Mouse (Mus musculus): ENCODE measurements around the gene Fcgr3. TPM values are rescaled to one million over a fixed set of nuclear protein-coding genes. Genes with fewer than 3 reads are reported as not detected.
"Not testable (repeated sequence)": the region's sequence is repeated elsewhere in the genome, so short reads cannot be mapped to it uniquely, and the experiment has no call there.

The Fcgr3 gene
- total RNA-seq, 4 experiments from 2014 or later, result 11.4 to 29.7 (median 23.1) TPM

DNA sequence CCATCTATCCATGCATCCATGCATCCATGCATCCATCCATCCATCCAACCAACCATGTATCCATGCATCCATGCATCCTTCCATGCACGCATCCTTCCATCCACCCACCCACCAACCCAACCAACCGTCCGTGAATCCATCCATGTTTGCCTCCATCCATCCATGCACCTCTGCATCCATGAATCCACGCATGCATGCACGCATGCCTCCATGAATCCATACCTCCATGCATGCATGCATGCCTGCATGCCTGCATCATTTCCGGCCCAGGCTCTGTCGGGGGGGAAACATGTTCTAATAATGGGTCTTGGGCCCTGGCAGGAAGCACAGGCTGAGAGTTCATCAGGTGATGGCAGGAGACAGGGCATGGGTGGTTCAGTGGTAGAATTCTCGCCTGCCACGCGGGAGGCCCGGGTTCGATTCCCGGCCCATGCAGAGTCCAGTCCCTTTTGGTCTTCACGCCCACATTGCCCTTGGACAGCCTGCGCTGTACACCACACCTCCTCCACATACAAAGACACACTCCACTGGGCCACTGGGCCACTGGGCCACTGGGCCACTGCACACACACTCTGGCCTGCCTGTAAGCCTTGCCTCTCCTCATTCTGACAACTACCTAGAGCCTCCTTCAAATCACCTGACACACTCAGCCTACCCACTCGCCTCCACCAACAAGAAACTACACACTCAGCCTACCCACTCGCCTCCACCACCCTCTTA, 16.9 kb upstream of the Fcgr3 start:
- DNase-seq, result not testable (repeated sequence)

DNA sequence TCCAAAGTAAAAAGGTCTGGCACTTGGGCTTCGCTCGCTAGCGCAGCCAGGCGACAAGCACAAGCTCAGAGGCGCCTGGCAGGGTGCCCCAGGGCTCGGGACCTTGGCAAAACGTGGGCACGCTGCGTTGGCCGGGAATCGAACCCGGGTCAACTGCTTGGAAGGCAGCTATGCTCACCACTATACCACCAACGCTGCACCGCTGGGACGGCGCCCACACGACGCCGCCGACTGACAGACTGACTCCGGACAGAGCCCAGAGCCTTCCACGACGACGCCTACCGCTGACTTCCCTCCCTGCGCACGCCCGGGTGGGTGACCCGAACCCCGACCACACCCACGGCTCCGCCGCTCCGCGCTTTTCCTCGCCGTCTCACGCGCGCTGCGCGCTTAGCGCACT, 15.1 kb upstream of the Fcgr3 start:
- DNase-seq, result not testable (repeated sequence)

GRCm38 (mm10) chr1:171079345-171079744, 14.6 kb upstream of the Fcgr3 start:
- not testable (repeated sequence) for DNase-seq

- not testable (repeated sequence) for DNase-seq
Measured at GRCm38 (mm10) chr1:171078419-171078818, 13.7 kb upstream of the Fcgr3 start.

DNA sequence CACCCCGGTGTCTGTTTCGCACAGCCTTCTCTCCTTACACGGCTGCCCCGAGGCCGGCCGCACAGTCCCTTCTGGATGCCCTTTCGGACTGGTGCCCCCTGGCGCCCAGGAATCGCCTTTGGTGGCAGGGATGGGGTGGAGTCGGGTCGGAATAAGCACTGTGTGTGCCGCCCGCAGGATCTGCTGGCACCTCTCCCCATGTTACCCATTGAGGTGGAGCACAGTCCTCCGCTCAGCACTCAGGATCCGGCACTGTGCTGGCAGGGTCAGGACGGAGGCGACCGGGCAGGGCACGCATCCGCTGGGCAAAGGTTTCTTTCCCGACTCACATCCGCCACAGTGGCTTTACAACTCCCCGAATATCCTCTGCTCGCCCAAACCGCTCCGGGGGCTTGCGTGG, 13.2 kb upstream of the Fcgr3 start:
- DNase-seq, result not testable (repeated sequence)

- not testable (repeated sequence) for DNase-seq
Measured at GRCm38 (mm10) chr1:171077192-171077591, 12.5 kb upstream of the Fcgr3 start.

DNA sequence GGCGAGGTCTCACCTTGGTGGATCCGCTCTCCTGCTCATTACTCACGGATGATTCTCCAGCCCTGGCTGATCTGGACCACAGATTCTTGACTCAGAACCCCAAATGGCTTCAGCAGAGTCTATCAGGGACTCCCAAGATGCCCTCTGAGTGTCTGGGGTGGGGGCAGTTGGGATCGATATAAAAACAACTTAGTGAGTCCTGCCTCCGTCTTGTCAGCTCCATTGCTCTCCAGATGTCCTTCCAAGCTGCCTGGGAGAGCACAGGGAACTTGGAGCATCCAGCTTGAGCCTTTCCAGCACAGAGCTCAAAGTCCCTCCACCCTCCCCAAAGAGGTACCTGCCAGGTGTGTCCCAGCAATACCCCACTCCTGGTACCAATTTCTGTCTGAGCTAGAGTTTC, 11.4 kb upstream of the Fcgr3 start:
- not testable (repeated sequence) for DNase-seq

DNA sequence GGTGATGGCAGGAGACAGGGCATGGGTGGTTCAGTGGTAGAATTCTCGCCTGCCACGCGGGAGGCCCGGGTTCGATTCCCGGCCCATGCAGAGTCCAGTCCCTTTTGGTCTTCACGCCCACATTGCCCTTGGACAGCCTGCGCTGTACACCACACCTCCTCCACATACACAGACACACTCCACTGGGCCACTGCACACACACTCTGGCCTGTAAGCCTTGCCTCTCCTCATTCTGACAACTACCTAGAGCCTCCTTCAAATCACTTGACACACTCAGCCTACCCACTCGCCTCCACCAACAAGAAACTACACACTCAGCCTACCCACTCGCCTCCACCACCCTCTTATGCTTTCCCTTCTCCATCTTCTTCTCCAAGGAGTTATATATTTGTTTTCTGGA, 9.5 kb upstream of the Fcgr3 start:
- not testable (repeated sequence) for DNase-seq

GRCm38 (mm10) chr1:171072217-171072616, 7.5 kb upstream of the Fcgr3 start:
- not testable (repeated sequence) for DNase-seq

DNA sequence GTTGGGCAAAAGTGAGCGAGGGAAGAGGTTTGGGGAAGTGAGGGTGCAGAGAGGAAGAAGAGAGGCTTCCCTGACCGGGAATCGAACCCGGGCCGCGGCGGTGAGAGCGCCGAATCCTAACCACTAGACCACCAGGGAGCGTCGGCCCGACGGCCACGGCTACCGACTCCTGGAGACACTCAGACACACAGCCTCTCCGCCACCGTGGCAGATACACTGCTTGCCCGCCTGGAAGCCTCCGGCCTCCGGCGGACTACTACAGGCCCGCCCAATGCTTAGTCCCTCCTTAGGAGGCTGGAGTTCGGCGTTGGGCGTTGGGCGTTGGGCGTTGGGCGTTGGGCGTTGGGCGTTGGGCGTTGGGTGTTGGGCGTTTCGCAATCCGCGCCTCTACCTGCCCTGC, 7.0 kb upstream of the Fcgr3 start:
- not testable (repeated sequence) for DNase-seq

DNA sequence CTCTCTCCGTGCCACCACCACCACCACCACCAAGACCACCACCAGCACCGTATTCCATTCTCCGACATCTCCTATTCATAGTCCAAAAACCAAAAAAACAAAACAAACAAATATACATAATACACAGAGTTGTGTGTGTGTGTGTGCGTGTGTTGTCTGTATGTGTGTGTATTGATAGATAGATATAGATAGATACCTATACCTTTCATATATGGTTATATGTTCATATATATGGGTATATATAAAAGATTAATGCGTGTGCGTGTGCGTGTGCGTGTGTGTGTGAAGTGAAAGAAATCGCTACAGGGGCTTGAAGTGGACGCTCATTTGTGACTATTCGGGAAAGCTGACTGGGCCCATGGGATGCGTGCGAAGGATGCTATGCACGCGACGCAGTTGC, 6.1 kb upstream of the Fcgr3 start:
- not testable (repeated sequence) for DNase-seq

DNA sequence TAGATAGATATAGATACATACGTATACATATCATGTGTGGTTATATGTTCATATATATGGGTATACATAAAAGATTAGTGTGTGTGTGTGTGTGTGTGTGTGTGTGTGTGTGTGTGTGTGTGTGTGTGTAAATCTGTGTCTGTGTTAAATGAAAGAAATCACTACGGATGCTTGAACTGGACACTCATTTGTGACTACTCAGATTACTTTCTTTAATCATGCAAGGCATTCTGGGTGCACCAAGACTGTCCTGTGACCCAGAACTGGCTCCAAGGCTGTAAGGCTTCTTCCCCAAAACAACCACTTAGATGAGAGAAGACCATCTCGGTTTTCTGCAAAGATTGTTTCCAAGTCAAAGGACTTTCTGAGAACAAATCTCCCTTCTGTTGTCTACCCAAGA, 4.8 kb upstream of the Fcgr3 start:
- not testable (repeated sequence) for DNase-seq

DNA sequence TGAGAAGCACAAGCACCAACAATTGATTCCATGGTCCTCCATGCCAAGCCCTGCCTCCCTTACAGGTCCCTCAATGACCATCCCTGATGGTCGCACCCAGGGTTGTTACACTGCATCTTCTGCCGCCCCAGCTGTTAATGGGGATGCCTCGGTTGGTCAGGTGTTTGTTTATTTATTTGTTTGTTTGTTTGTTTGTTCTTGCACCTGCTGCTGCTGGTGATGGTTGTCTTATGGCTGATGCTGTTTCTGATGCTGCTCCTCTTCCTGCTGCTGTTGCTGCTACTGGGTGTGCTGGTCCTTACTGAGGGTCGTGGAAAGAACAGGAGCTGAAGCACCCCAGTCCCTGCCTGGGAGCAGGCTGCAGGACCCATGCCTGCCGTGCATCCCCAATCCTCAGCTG, 3.2 kb upstream of the Fcgr3 start:
- DNase-seq, result not testable (repeated sequence)

DNA sequence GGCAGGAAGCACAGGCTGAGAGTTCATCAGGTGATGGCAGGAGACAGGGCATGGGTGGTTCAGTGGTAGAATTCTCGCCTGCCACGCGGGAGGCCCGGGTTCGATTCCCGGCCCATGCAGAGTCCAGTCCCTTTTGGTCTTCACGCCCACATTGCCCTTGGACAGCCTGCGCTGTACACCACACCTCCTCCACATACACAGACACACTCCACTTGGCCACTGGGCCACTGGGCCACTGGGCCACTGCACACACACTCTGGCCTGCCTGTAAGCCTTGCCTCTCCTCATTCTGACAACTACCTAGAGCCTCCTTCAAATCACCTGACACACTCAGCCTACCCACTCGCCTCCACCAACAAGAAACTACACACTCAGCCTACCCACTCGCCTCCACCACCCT, 1.8 kb upstream of the Fcgr3 start:
- DNase-seq, result not testable (repeated sequence)

- not testable (repeated sequence) for DNase-seq
Measured at GRCm38 (mm10) chr1:171065768-171066167, 1.0 kb upstream of the Fcgr3 start.

DNA sequence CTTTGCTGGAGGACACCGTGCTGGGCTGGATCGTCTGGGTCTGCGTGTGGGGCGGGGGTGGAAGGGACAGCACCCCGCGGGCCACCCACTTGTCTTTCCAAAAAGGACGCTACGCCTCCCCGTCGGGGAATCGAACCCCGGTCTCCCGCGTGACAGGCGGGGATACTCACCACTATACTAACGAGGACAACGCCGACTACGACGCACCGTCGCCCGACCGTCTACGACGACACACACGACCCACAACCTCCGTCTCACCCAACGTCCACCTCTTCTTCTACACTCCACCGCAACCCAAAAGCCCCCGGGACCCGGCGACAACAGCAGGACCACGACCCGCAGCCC, 480 bp upstream of the Fcgr3 start:
- not testable (repeated sequence) for DNase-seq

GRCm38 (mm10) chr1:171063569-171064490, 905 bp downstream of the Fcgr3 start:
- DNase-seq, result not testable (repeated sequence)

GRCm38 (mm10) chr1:171061566-171061965, 3.2 kb downstream of the Fcgr3 start:
- no peak for DNase-seq

GRCm38 (mm10) chr1:171060392-171060791, 4.3 kb downstream of the Fcgr3 start:
- DNase-seq, result no peak

DNA sequence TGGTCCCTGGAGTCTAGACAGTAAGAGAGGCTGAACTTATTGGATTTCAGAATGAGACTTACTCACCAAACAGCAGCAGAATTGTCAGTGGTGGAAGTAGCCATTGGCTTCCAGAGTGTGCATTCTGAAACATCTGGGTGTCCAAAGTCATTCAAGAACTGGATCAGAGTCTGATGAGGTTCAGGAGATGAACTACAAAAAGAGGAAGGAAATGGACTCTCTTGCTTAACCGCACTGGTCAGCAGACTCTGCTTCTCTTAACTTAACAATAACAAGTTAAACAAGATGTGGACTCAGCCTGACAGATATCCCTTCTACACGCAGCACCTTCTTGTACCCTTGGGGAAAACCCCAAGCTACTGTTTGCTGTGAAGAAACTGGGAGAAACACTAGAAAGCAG, 5.5 kb downstream of the Fcgr3 start:
- DNase-seq, result no peak

DNA sequence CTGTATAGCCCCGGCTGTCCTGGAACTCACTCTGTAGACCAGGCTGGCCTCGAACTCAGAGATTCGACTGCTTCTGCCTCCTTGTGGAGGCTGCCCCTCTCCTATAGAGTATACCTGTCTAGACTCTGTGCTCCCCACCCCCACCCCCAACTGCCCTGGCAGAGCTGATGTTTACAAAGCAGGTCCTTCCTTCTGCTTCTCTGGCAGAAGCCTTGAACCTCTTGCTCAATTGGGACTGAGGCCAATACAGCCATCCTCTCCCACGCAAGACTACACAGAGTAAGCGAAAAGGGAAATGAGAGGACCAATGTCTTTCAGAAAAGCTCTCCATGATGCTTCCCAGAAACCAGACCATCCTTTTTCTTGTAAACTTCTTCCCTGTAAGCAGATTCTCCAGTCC, 7.5 kb downstream of the Fcgr3 start:
- no peak for DNase-seq

GRCm38 (mm10) chr1:171053305-171053704, 11.4 kb downstream of the Fcgr3 start:
- no peak for DNase-seq

- DNase-seq, result no peak
Measured at GRCm38 (mm10) chr1:171050774-171051173, 14.0 kb downstream of the Fcgr3 start.

DNA sequence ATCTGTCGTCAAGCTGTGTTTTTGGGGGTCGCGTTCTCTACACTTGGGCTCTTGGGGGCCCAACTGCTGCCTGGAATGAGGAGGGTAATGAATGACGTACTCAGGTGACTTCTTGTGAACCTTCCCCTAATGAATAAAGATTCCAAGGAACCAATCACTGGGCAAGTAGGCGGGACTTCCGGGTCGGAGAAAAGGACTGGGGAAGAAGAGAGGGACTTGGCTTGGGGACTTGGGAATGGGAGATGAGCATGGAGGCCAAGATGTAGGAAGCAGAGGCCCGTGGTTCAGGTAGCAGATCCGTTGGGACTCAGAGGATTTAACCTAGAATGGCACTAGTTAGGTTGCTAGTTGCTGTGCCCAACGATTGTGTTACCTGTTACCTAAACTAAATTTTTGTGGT, 15.5 kb downstream of the Fcgr3 start:
- DNase-seq, result no peak
